Mouse (Mus musculus): ENCODE results near the gene Prom2.
A peak's percentile ranks its signal among the peaks of the same experiment; 100 is the strongest.

Gene Prom2

GRCm38 (mm10) chr2:127523950-127524729 is 17.1 kb downstream of the Prom2 start:
- peak; percentile 95 to 97 for DNase-seq

GRCm38 (mm10) chr2:127522006-127522441 is 19.2 kb downstream of the Prom2 start, which contains the start of gene Kcnip3:
Gene Kcnip3, minus strand, starts transcription at chr2:127522094.
- peak; percentile 90 to 93 for DNase-seq

- peak; percentile 91 to 94 for DNase-seq
These were observed 19.9 kb downstream of the Prom2 start for GRCm38 (mm10) chr2:127521172-127522005.

GRCm38 (mm10) chr2:127520123-127520522 is 21.1 kb downstream of the Prom2 start:
- no peak for DNase-seq

GRCm38 (mm10) chr2:127519308-127519707 is 22.0 kb downstream of the Prom2 start:
- DNase-seq: no peak

- no peak for DNase-seq
These were observed 22.4 kb downstream of the Prom2 start for GRCm38 (mm10) chr2:127518831-127519230.

- DNase-seq: peak in 1 of 2 experiments; percentile 62
These were observed 23.0 kb downstream of the Prom2 start for GRCm38 (mm10) chr2:127518273-127518672.

- no peak for DNase-seq
These were observed 24.2 kb downstream of the Prom2 start for GRCm38 (mm10) chr2:127517081-127517480.

- DNase-seq: no peak
These were observed 26.7 kb downstream of the Prom2 start for GRCm38 (mm10) chr2:127514380-127515124.

- DNase-seq: no peak
These were observed 28.0 kb downstream of the Prom2 start for GRCm38 (mm10) chr2:127513244-127513643.

- peak; percentile 61 to 72 for DNase-seq
These were observed 29.8 kb downstream of the Prom2 start for GRCm38 (mm10) chr2:127511426-127511825.

GRCm38 (mm10) chr2:127507967-127508660 is 33.2 kb downstream of the Prom2 start:
- peak; percentile 75 to 85 for DNase-seq

- DNase-seq: peak; percentile 94
These were observed 34.0 kb downstream of the Prom2 start for GRCm38 (mm10) chr2:127507077-127507774.

GRCm38 (mm10) chr2:127506131-127506632 is 35.1 kb downstream of the Prom2 start:
- DNase-seq: no peak

- DNase-seq: peak in 1 of 2 experiments; percentile 9
These were observed 36.1 kb downstream of the Prom2 start for GRCm38 (mm10) chr2:127505196-127505595.

- peak; percentile 82 to 88 for DNase-seq
These were observed 37.3 kb downstream of the Prom2 start for GRCm38 (mm10) chr2:127503751-127504549.

GRCm38 (mm10) chr2:127501061-127501460 is 40.2 kb downstream of the Prom2 start:
- peak; percentile 84 to 87 for DNase-seq

GRCm38 (mm10) chr2:127498750-127499149 is 42.5 kb downstream of the Prom2 start:
- no peak for DNase-seq

- DNase-seq: no peak
These were observed 44.9 kb downstream of the Prom2 start for GRCm38 (mm10) chr2:127496321-127496720.

- peak; percentile 83 to 84 for DNase-seq
These were observed 56.6 kb downstream of the Prom2 start for GRCm38 (mm10) chr2:127484476-127485170.

Measured in cerebellum, postnatal 10 days (tissue).